In the genomic region with DNA sequence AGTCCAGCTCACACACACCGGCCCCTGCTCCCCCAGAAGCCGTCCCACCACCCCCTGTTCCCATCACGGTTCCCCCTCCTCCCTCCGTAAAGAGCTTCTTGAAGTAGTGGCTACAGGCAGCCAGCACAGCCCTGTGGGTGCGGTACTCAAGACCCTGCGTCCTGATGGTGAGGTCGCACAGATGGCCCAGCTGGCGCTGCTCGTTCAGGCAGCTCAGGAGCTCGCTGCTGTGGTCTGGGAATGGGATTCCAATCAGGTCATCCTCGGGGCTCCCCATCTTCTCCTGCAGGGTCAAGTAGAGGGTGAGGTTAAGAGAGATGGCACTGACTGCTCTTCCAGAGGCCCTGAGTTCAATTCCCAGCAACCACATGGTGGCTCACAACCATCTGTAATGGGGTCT, we compare ENCODE assay signal across 28 mouse cellular contexts. TPM values are rescaled to one million over a fixed set of nuclear protein-coding genes. Genes with fewer than 3 reads are reported as not detected.
"Had no signal": no experiment of that assay in that cellular context is flagged by ENCODE, and none has a peak within 500 bp of the region (broad histone marks: within the 10 kb centered on the region; RNA-seq: fewer than 3 reads in every experiment).

No protein-coding gene starts in this region.

- H3K27me3 ChIP-seq: heart, embryonic 13.5 days; heart, embryonic 15.5 days; intestine, embryonic 15.5 days; limb, embryonic 13.5 days; limb, embryonic 15.5 days had no signal

- H3K9ac ChIP-seq: heart, embryonic 13.5 days; heart, embryonic 15.5 days; hindbrain, embryonic 12.5 days; hindbrain, embryonic 14.5 days; intestine, embryonic 15.5 days; limb, embryonic 13.5 days; limb, embryonic 15.5 days; liver, embryonic 12.5 days had no signal

- H3K27ac ChIP-seq: heart, adult 2 months; heart, embryonic 13.5 days; heart, embryonic 15.5 days; hindbrain, embryonic 10.5 days; hindbrain, embryonic 12.5 days; hindbrain, embryonic 14.5 days; intestine, embryonic 15.5 days; limb, embryonic 13.5 days; limb, embryonic 15.5 days; liver, embryonic 12.5 days had no signal

- H3K9me3 ChIP-seq: heart, embryonic 13.5 days; heart, embryonic 15.5 days; hindbrain, embryonic 10.5 days; hindbrain, embryonic 12.5 days; intestine, embryonic 15.5 days; limb, embryonic 13.5 days; limb, embryonic 15.5 days; liver, embryonic 12.5 days had no signal

- H3K36me3 ChIP-seq: hindbrain, embryonic 12.5 days; limb, embryonic 13.5 days had no signal

- H3K4me3 ChIP-seq: gastrocnemius, adult 2 months; heart, adult 2 months; heart, embryonic 13.5 days; heart, embryonic 15.5 days; hindbrain, embryonic 10.5 days; hindbrain, embryonic 12.5 days; intestine, embryonic 15.5 days; limb, embryonic 13.5 days; limb, embryonic 15.5 days; liver, embryonic 12.5 days had no signal

- DNase-seq: gastrocnemius, adult 2 months; gastrocnemius, postnatal 10 days; gastrocnemius, postnatal 25 days; heart, adult 2 months; heart, postnatal 4 days; kidney, adult 18-20 months; kidney, adult 8-10 months; kidney, postnatal 10 days; kidney, postnatal 36 days; layer of hippocampus, adult 9-11 months; layer of hippocampus, postnatal 36 days; left cerebral cortex, postnatal 4 days had no signal

RNA-seq across cellular contexts. Expression of a gene that starts 16.2 kb away (rescaled TPM):
- total RNA-seq: gastrocnemius, adult 2 months; gastrocnemius, postnatal 25 days; granulocyte monocyte progenitor cell, adult 5-6 weeks; heart, adult 2 months; heart, postnatal 25 days; layer of hippocampus, adult 18-20 months; layer of hippocampus, postnatal 36 days; left cerebral cortex, adult 18-20 months; left cerebral cortex, postnatal 10 days; left cerebral cortex, postnatal 25 days; liver, adult 2 months had no signal

RNA-seq across cellular contexts. Expression of a gene that starts 19.5 kb away (rescaled TPM):
- total RNA-seq: gastrocnemius, adult 2 months; gastrocnemius, postnatal 10 days; gastrocnemius, postnatal 25 days; granulocyte monocyte progenitor cell, adult 5-6 weeks; heart, adult 2 months; heart, postnatal 25 days; liver, adult 2 months had no signal

RNA-seq across cellular contexts. Expression of a gene that starts 21.4 kb away (rescaled TPM):
- total RNA-seq: heart, adult 2 months; left cerebral cortex, postnatal 10 days; liver, adult 2 months had no signal
